Mouse (Mus musculus) layer of hippocampus, adult 8-10 months (tissue): Measurements from ENCODE around the gene Sik2. TPM values are rescaled to one million over a fixed set of nuclear protein-coding genes. Genes with fewer than 3 reads are reported as not detected.

Source experiments
- DNase-seq, 2 experiments: peaks; one replicate each; pipeline ENCODE4 v3.0.0; 2022; ENCODE audit warnings: low spot score in 2 of 2
- total RNA-seq, 4 experiments: library from RNA; stranded (reverse); gene quantifications; 2 replicates each; pipeline ENCODE4 v1.2.4; 2022

Gene Sik2
- total RNA-seq, 4 experiments from 2014 or later, result 34.7 to 40.4 (median 39.4) TPM

DNA sequence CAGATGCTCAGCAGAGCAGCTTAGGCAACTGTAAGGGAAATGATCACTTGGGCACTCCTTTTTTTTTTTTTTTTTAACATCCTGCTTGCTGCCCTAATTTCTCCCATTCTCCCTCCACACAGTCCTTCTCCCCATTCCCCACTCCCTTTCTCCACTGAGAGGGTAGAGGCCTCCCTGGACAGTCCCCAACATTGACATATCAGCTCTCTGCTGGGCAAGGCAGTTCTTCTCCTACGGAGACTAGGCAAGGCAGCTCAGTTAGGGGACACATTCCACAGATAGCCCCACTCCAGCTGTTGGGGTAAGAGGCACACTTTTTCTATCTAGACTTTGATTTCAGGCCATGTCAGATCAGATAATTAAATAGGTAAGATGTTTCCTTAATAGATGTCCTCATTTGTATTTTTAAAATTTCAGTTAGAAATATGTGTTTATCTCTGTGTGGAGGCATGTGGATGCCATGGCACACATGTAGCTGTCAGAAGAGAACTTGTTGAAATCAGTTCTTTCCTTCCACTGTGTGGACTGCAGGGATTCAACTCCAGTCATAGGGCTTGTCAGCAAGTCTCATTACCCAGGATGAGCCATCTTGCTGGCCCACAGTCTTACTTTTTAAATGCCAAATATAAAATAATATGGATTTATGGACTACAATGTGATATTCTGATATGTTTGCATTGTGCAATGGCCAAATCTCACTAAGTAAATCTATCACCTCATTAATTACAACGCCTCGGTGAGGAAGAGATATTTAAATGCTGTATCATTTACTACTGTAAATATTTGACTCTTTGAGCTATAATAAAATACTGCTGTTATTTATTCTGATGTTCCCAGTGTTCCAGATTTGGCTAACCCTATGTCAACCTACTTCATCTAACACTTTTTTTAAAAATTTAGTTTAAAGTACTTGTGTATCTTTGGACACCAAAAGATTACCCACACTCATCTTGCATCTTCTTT is 87.7 kb downstream of the Sik2 start:
- no peak for DNase-seq

DNA sequence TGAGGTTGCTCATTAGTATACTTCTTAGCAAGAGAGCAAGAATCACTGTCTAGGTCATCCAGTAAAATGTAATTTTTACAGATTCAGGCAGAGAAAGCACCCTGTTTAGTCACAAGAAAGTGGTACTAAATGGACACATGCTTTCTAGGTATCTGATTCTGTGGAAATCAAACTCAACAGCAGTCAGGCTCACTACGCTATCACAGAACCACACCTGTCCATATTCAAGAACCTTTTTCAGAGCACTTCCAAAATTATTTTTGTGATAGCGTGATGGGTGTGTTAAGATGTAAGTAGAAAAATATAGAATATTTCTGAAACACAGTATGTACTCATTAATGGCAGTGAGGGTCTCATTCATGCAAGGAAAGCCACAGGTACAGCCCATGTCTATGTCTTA is 89.3 kb downstream of the Sik2 start:
- DNase-seq, result no peak

DNA sequence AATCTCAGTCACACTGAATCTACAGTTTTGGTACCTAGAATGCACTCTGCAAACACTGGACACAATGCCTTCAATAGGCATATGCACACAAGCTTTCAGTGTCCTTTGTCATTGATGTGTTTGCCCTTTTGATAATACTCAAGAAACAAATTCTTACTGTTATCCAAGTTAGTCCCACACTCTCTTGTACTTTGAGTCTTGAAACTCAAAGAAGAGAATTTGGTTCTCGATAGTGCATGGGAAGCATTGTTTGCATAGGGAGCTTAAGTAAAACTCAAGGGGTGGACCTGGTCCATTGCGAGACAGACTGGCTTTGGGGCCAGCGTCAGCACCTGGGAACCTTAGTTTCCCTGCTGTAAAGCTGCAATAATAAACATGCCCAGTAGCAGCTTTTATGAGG is 90.7 kb downstream of the Sik2 start:
- DNase-seq, result no peak

DNA sequence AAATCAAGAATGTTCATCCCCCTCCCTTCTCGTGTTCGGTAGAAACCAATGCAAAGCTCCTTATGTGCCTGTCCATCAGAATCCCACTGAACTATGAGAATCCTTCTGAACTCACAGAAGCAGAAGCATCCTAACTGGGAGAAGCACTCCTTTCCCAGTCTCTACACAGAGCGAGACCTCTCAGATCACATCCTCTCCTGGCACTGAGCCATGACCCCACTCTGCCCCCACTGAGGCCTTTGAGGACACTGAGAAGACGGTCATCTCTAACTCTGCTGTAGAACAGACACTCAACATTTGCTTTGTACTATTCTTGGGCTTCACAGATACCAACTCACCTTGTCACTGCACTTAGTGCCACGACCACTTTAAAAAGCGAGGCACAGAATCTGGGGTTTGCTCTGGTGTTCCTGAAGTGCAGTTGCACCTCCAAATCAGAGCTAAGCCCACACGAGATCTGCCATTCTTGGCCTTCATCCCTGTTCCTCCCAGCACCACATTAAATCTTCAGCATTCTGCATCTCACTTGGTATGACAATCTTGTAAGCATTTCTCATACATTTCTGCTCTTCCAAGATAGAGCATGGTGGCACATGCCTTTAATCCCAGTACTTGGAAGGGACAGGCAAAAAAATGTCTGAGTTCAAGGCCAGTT is 96.9 kb downstream of the Sik2 start:
- DNase-seq, result no peak

DNA sequence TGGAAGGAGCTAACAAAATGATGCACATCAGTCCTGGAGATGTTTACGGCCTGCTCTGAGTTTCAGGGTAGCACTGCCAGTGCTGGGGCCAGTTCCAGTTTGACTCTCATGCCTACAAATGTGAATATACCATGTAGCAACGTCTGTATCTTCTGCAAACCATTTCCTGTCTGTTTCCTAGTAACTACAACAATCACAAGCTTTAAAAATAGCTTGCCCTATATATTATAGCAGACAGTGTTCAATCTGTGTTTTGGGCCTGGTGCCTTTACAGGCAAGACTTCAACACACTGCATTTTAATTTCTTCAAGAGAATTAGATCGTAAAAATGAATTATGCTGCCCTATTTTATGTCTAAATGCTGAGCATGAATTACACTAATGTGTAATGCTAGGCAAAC is 103.6 kb downstream of the Sik2 start:
- DNase-seq, result no peak

DNA sequence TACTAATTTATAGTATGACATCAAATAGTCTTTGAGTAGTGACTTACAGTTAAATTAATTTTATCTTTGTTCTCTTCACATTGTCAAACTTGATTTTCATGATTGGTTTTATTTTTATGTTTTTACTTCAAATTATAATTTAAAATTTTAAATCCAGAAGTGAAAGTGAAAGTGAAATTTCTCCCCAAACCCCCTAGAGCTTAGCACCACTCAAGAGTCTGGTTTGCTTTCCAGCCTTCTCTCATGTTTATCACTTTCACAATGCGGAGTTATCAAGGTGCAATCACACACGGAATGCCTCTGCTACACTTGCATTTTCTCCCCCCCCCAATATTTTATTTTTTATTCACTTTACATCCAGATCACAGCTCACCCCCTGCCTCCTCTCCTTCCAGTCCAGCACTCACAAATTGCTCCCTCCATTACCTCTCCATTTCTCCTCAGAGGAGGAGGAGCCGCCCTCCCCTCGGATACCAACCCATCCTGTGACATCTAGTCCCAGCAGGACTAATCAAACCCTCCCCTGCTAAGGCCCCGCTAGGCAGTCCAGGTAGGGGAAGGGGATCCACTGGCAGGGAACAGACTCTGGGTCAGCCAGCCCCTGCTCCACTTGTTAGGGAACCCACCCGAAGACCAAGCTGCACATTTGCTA is 104.6 kb downstream of the Sik2 start:
- no peak for DNase-seq

DNA sequence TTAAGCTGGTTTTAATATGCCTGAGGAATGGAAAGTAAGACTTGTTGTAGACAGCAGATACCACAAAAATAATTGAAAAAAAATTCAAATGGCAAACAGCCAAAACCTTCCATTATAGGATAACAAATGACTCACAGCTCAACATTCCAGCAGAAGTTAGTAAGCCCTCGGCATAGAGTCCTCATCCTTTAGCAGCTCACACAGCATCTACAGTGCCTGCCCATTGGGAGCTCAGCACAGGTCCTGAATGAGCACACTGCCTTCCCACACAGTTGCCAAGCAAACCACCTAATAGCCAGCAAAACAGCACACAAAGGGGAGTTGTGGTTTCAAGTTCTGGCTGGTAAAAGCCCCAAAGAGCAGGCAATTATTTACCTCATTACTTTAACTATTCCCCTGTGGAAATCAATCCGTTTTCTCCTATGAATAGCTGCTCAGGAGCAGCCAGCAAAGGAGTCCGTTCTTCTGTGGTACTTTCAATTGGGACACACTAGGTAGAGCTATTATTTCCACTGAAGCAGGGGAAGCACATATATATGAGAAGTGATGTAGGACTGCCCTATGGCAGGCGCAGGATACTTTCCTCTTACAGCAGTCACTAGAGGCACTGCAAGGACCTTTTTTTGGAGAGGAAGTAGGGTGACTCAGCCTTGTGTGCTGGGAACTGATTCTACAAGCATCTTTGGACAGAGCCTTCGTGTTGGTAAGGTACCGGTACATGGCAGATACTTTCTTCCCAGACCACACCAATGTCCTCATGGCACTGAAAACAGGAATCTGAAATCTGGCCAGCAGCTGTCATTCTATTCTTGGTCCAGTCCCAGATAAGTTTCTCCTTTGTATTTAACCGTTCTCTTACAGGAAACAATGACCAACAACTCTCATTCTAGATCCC is 108.6 kb downstream of the Sik2 start:
- no peak for DNase-seq

DNA sequence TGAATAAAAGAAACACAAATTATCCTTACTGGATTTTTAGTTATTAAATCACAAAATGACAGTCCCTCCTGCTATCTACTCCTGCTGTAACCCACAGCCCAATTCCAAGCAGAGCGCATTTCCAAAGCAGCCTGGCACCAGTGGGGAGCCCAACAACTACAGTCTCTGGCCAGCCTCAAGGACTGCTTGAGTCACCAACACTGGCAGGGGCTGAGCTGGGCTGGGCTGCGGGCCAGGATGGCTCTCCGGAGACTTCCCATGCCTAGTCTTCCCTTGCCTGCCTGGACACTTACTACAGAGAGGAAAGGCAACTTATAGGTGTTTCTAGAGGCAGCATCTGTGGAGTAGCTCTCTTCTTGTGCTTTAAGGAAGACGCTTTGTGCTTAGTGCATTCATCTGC is 115.2 kb downstream of the Sik2 start:
- DNase-seq, result peak in 1 of 2 experiments; percentile 68

DNA sequence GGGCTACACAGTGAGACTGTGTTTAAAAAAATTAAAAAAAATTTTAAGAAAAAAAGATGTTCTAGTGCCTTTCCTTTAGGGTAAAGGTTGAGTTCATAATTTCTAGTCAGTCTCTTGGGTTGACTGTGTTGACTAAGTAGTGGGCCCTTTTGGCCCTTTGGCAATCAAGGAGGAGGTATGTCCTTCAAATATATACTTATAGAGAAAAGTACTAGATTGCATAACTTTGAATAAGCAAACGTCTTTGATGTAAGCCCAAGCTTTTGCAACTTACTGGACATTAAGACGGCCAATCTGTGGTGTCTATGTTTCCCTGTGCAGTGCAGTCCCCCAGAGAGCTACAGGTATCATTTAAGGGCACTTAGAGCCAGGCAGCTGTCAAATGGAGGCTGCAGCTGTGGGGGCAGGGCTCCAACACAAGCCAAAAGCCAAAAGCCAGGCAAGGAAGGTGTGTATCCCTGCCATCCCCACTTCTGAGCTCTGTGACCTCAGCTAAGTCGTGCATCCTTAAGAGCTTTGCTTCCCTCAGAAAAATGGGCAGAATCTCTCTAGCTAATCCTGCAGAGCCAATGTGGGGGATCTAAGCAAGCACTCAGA is 118.3 kb downstream of the Sik2 start:
- no peak for DNase-seq

DNA sequence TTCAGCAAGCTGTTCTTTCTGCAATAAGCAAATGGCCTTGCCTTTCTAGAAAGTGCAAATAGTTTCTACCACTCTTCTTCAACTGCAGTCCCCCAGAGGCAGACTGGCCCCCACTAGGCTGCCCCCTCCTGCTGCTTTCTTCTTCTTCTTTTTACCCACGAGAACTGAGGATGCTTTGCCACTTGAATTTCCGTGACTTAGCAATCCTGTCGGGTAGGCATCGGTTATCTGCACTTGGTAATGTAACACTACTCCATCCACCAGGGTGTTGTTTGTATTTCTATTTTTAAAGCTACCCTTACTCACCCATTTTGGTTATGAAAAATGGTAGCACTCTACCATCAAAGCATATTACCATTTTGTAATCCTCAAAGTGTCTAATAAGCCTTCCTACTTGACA is 118.9 kb downstream of the Sik2 start:
- no peak for DNase-seq

DNA sequence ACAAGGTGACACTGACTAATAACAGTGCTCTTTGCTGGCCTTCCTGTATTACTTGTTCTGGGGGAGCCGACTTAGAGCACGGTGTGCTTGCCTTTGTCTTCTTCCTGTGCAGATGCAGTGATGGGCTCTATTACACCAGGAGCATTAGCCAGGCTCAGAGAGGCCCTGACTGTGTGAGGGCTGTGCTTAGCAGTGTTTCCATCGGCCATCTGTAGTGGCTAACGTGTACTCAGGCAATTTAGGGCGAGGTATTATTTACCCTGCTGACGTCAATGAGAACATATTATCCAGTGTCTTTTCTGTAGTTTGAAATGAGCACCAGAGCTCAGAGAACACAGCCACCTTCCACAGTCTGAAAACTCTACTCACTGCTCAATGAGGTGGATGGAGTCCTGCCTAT is 119.7 kb downstream of the Sik2 start:
- DNase-seq, result no peak

DNA sequence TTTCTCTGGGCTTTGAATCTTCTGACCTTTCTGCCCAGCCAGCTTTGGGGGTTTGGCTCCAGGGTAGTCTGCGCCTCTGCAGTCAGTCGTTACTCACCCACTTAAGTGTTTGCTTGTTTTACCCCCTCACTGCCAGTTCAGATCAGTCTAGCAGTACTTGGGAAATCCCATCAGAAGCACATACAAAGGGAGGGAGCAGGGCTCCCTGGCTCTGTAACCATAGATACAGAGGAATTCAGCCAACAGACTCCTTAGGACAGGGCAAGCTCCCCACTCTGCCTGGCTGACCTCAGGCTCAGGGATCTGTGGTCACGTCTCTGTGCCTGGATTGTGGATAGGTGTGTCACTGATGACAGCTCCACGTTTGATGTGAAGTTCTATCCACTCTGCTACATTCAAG is 121.5 kb downstream of the Sik2 start:
- DNase-seq, result no peak

DNA sequence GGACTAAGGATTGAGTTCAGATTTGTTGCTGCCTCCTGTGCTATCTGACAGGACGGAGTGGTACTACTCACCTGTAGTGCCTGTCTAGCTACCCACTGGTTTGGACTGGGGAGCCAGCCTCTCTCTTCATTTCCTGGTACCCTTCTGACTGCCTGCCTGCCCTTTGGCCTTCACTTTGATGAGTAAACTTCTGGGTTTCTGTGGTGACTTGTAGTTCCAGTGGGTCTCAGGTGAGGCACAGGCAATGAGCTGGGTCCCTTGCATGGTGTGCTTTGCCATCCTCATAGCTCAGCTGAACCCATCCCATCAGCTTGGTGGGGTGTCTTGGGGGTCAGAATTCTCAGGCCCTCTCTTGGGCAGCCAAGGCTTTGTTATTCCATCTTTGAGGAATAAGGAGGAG is 122.0 kb downstream of the Sik2 start:
- no peak for DNase-seq

DNA sequence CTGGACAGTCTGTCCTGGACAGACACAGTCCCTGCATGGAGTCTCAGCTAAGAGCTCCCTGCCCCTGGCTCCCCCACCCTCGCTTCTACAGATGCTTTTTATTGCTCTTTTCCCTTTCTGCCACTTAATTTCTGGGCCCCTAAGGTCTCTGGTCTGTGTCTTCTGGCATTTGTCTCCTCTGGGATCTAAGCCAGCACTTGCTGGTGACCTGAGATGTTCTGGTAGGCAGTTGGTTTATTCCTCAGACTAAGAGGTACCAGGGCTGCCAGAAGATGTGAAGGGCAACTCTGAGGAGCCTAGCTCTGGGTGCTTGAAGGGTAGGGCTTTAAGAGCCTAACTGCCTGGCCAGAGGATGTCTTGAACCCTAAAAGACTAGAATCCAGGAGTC is 123.3 kb downstream of the Sik2 start:
- no peak for DNase-seq

DNA sequence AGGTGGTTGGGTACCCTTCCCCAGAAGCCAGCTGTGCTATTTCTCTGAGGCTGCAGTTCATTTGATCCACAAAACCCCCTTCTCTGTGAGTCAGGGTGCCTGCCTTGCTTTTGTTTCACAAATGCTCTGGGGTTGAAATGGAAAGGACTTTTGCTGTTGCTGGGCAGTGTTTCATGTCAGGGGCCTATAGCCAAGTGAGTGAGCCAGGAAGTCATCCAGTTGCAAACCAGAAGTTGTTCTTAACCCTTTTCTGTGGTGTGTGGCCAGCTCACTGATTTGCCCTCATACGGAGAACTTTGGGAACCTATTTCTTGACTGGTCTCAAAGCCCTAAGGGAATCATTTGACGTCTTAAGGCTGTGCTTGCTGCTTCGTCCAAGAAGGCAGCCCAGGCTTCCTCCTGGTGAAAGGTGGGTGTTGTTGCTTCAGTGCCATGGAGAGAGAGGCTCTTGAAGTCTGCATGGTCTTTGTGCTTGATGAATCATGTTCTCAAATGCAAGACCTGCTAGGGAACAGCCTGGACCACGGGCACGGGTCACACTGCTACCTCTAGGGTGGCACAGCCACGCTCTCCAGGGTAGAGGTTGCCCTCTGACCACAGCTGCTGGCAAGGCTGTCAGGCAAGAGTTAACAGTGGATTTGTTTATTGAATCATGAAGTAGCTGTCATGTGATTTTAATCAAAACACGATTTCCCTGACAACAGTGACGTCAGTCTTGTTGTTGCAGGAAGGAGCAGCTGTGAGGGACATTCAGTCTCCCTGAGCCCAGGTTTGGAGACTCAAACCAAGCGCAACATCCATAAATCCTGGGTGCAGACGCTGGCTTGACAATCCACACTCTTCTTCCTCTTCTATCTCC is 123.9 kb downstream of the Sik2 start:
- peak; percentile 48 to 66 for DNase-seq

DNA sequence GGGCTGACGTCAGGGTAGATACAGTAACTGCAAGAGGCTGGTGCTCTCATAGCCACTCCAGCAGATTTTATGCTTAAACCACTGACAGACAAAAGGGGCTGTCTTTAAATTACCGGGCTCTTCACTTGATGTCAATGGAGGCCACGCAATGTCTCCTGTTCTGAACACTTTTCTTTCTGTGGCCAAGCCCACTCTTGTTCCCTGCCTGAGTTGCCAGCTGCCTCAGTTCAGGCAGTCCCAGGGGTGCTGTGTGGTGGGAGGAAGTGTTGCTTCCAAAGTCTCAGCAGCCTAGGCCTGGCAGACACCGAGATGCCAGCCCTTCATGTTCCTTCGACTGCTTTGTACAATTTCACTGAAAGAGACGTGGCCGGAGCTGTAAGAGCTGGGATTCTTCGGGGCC is 124.8 kb downstream of the Sik2 start:
- DNase-seq, result no peak

DNA sequence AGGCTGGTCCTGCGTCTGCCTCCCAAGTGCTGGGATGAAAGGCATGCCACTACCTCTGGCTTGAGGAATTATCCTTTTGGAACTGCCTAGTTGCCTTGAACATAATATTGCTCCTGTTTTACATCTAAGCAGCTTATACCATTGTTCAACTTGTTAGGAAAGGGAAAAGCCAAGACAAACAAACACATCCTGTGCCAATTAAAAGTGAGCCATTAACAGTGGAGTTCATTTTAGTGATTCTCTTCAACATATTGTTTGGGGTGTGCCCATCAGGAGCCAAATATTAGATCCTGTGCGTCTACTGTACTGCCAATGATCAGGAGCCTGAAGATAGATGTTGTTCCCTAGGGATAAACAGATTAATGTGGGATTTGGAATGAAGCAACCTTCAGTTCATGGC is 126.7 kb downstream of the Sik2 start:
- no peak for DNase-seq

DNA sequence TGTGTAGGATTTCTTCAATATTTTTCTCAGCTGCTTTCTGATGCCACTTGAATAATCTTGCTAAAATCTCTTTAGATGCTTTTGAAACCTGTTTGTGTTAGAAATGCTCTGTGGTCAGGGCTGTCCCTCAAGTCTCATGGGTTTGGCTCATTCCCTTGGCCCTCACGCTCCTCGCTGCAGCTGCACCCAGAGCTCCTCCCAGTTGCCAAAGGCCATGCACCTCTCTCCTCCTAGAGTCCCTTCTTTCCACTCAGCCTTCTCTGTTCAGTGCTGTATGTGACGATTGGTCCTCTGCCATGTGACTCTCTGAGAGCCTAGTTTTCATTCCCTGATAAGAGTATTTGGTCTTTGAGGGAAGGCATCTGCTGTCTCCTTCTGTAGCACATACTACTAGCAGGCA is 131.4 kb downstream of the Sik2 start:
- DNase-seq, result no peak

DNA sequence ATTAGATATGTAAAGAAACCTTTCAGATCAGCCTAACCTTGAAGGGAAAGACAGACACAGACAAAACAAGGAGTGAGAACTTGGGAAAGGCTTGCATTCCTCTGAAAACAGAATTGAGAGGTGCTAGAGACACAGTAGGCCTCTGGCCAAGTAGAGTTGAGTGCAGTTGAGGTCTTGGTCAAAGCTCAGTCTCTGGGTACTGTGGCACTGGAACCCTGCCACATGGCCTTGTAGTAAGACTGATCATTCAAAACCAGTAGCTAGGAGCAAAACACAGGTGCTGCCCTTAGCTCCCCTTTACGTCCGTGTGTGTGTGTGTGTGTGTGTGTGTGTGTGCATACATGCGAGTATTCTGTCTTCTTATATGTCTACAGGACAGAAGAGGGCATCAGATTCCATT is 132.6 kb downstream of the Sik2 start:
- DNase-seq, result no peak

DNA sequence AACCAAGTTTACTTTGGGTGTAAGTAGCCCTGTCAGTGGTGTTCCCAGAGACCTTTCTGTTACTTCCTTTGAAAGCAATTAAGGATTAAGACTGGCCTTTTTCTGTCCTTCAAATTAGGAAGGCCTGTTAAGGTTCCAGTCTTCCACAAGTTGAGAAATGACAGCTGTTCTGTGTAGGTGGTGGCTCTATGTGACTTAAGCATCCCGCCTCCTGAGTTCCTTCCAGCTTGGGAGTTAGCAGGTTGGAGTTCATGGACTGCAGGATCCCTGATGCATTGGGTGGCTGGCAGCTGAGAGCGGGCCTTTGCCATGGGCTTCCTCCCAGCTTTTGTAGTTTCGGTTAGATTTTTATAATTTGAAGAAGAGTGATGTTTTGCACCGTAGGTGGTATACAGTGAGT is 133.4 kb downstream of the Sik2 start:
- DNase-seq, result no peak
